Mouse (Mus musculus) stomach, embryonic 16.5 days (tissue): ENCODE measurements around the gene Oasl2. TPM values are rescaled to one million over a fixed set of nuclear protein-coding genes. Genes with fewer than 3 reads are reported as not detected.
A peak's percentile ranks its signal among the peaks of the same experiment; 100 is the strongest.
"Not testable (repeated sequence)": the region's sequence is repeated elsewhere in the genome, so short reads cannot be mapped to it uniquely, and the experiment has no call there.

Experiments used
- ATAC-seq: fragments of 200-750 bp; cut with Nextera tagmentation; 2 replicates; pipeline ENCODE4 v1.8.0; 2017; ENCODE audit warnings: moderate number of reproducible peaks, moderate TSS enrichment; ENCODE audit not compliant: insufficient read depth, low FRiP score
- H3K27ac ChIP-seq: fragments of 300-500 bp; sonication (generic); 2 replicates; pipeline ENCODE4 v1.5.1; 2014; ENCODE audit warnings: low read length
- H3K27me3 ChIP-seq: fragments of 300-500 bp; sonication (generic); 2 replicates; pipeline ENCODE4 v1.6.1; 2014; ENCODE audit warnings: low read length, control low read depth, mixed read lengths; ENCODE audit not compliant: control insufficient read depth, insufficient read depth
- H3K36me3 ChIP-seq: fragments of 300-500 bp; sonication (generic); 2 replicates; pipeline ENCODE4 v1.6.1; 2014; ENCODE audit warnings: low read length; ENCODE audit not compliant: control insufficient read depth, insufficient read depth
- H3K4me1 ChIP-seq: fragments of 300-500 bp; sonication (generic); 2 replicates; pipeline ENCODE4 v1.6.1; 2014; ENCODE audit warnings: low read length, control low read depth, mixed read lengths; ENCODE audit not compliant: control insufficient read depth, insufficient read depth
- H3K4me2 ChIP-seq: fragments of 300-500 bp; sonication (generic); 2 replicates; pipeline ENCODE4 v1.6.1; 2014; ENCODE audit warnings: low read depth, low read length, mixed read lengths
- H3K4me3 ChIP-seq: fragments of 300-500 bp; sonication (generic); replicated peaks from 2 replicates; pipeline ENCODE4 v1.5.1; 2014; ENCODE audit warnings: mild to moderate bottlenecking, low read length
- H3K9ac ChIP-seq: fragments of 300-500 bp; sonication (generic); 2 replicates; pipeline ENCODE4 v1.6.1; 2014; ENCODE audit warnings: low read length
- H3K9me3 ChIP-seq: fragments of 300-500 bp; sonication (generic); replicated peaks from 2 replicates; pipeline ENCODE4 v1.6.1; 2016; ENCODE audit warnings: low read length, control low read depth; ENCODE audit not compliant: control insufficient read depth
- WGBS: fragments of 180-500 bp; shearing (Covaris S2); extraction: QIAGEN DNeasy Blood & Tissue Kit; methylation state at CpG from one replicate; pipeline ENCODE4 v1.1.7; 2014; 5-methylcytosine and 5-hydroxymethylcytosine counted together
- polyA plus RNA-seq: library from polyadenylated mRNA; unstranded; fragments of >200 nt; fragmentation: Nextera tagmentation; extraction: Ambion mirVana; gene quantifications from 2 replicates; pipeline ENCODE4 v1.2.1, GENCODE M21; 2015

The Oasl2 gene
- polyA plus RNA-seq, 1 experiment from 2014 or later = 7.8 TPM

DNA sequence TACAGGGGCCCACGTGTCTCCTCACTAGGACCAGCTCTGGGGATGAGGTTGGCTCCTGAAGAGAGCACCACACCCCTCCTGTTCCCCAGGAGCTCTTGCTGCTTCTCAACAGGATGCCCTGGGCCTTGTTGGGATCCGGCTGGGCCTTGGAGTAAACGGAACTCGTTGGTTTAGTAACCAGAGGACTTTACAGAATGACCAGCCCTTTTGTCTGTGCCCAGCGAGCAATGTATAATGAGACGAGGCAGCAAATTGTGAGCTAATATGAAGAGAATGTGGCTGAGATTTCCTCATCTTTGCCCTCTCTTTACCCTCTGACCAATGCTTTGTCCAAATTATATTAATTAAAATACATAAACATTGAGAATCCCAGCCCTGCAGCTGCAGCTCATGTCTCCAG is 20.4 kb upstream of the Oasl2 start:
- no peak overlapping the region for H3K4me3 ChIP-seq
- H3K4me1 ChIP-seq = no peaks in the 10 kb centered on the region
- H3K36me3 ChIP-seq = no peaks in the 10 kb centered on the region
- H3K27me3 ChIP-seq = no peaks in the 10 kb centered on the region
- no peak overlapping the region for H3K9ac ChIP-seq
- no peak overlapping the region for H3K27ac ChIP-seq
- H3K9me3 ChIP-seq = no peaks in the 10 kb centered on the region
- no peak overlapping the region for H3K4me2 ChIP-seq
- 42% methylated on average over 6 of the region's 6 CpGs for WGBS
- no peak for ATAC-seq

- no peak overlapping the region for H3K27ac ChIP-seq
- 68% methylated on average over 7 of the region's 7 CpGs for WGBS
- H3K9me3 ChIP-seq = no peaks in the 10 kb centered on the region
- no peaks in the 10 kb centered on the region for H3K4me1 ChIP-seq
- no peak overlapping the region for H3K9ac ChIP-seq
- H3K4me3 ChIP-seq = no peak overlapping the region
- no peaks in the 10 kb centered on the region for H3K36me3 ChIP-seq
- no peak overlapping the region for H3K4me2 ChIP-seq
- no peak for ATAC-seq
- no peaks in the 10 kb centered on the region for H3K27me3 ChIP-seq
These were observed 19.2 kb upstream of the Oasl2 start for GRCm38 (mm10) chr5:114877487-114877886.

- Histone ChIP-seq H3K27ac (no peak overlapping the region), H3K27me3 (no peaks in the 10 kb centered on the region), H3K9ac (no peak overlapping the region), H3K36me3 (no peaks in the 10 kb centered on the region), H3K4me3 (no peak overlapping the region), H3K4me2 (no peak overlapping the region), H3K4me1 (no peaks in the 10 kb centered on the region), H3K9me3 (no peaks in the 10 kb centered on the region)
- ATAC-seq = no peak
- 41% methylated on average over 13 of the region's 13 CpGs for WGBS
These were observed 17.3 kb upstream of the Oasl2 start for GRCm38 (mm10) chr5:114879399-114879798.

DNA sequence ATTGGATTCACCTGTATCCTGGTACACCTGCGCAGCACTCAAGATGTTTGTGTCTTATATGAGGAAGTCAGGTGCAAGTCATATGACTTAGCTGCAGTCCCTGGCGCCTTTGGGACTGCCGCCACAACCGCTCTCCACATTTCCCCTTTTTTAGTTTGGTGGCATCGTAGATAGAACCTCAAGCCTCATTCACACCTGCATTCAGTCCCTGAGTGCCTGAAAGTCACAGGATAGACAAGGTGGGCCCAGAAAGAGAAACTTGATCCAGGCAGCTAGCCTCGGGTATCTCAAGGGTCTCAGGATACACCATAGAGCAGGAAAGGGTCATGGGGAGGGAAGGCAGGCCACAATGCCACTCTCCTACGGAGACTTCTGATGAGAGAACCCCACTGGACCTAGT is 14.4 kb upstream of the Oasl2 start:
- not testable (repeated sequence) for H3K27ac ChIP-seq, H3K27me3 ChIP-seq, H3K36me3 ChIP-seq, H3K4me3 ChIP-seq, H3K4me1 ChIP-seq, H3K9ac ChIP-seq, H3K4me2 ChIP-seq, ATAC-seq, H3K9me3 ChIP-seq
- WGBS = 77% methylated on average over 6 of the region's 7 CpGs

- H3K27ac ChIP-seq = no peak overlapping the region
- no peaks in the 10 kb centered on the region for H3K9me3 ChIP-seq
- 79% methylated on average over 11 of the region's 11 CpGs for WGBS
- no peak overlapping the region for H3K4me2 ChIP-seq
- H3K27me3 ChIP-seq = no peaks in the 10 kb centered on the region
- ATAC-seq = no peak
- no peaks in the 10 kb centered on the region for H3K4me1 ChIP-seq
- H3K9ac ChIP-seq = no peak overlapping the region
- H3K4me3 ChIP-seq = no peak overlapping the region
- no peaks in the 10 kb centered on the region for H3K36me3 ChIP-seq
These were observed 13.7 kb upstream of the Oasl2 start for GRCm38 (mm10) chr5:114883022-114883421.

DNA sequence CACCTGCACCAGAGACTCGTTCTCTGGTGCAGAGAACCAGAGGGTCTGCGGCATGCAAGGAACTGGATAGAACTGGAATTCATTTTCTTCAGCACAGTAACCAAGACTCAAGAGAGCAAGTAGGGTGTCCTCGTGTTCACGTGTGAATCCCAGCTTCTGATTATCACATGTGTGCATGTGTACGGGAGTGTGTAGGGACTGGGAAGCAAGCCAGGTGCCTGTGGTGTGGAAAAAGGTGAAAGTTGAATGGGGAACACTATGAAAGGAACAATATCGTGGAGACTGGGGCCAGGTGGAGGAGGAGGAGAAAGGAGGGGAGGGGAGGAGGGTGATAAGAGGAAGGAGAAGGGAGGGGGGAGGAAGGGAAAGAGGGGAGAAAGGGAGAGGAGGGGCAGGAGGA is 9.9 kb upstream of the Oasl2 start:
- Histone ChIP-seq H3K36me3 (no peaks in the 10 kb centered on the region), H3K4me2 (no peak overlapping the region), H3K27ac (no peak overlapping the region; the same call in 1 of the 2 replicates), H3K9ac (no peak overlapping the region), H3K4me1 (no peaks in the 10 kb centered on the region), H3K9me3 (no peaks in the 10 kb centered on the region), H3K4me3 (no peak overlapping the region), H3K27me3 (no peaks in the 10 kb centered on the region)
- ATAC-seq = no peak
- 64% methylated on average over 6 of the region's 6 CpGs for WGBS

GRCm38 (mm10) chr5:114888995-114889394 is 7.7 kb upstream of the Oasl2 start:
- Histone ChIP-seq H3K4me1 (no peaks in the 10 kb centered on the region), H3K4me2 (no peak overlapping the region), H3K36me3 (no peaks in the 10 kb centered on the region), H3K4me3 (no peak overlapping the region), H3K27me3 (no peaks in the 10 kb centered on the region), H3K9ac (no peak overlapping the region), H3K27ac (no peak overlapping the region), H3K9me3 (no peaks in the 10 kb centered on the region)
- 82% methylated on average over 2 of the region's 2 CpGs for WGBS
- no peak for ATAC-seq

- Histone ChIP-seq H3K9me3 (no peaks in the 10 kb centered on the region), H3K4me3 (no peak overlapping the region), H3K9ac (no peak overlapping the region), H3K27ac (no peak overlapping the region), H3K4me1 (peaks cover 8% of the 10 kb centered on the region; the same call in 1 of the 2 replicates), H3K27me3 (no peaks in the 10 kb centered on the region), H3K4me2 (no peak overlapping the region), H3K36me3 (no peaks in the 10 kb centered on the region)
- WGBS = 73% methylated on average over 4 of the region's 4 CpGs
- no peak for ATAC-seq
These were observed 1.2 kb upstream of the Oasl2 start for GRCm38 (mm10) chr5:114895542-114895941.

- Histone ChIP-seq H3K27ac (peak overlapping the region; percentile 53; the same call in 1 of the 2 replicates), H3K4me1 (peaks cover 8% of the 10 kb centered on the region; the same call in 1 of the 2 replicates), H3K4me3 (peak overlapping the region; percentile 38), H3K36me3 (no peaks in the 10 kb centered on the region), H3K9me3 (no peaks in the 10 kb centered on the region), H3K4me2 (peak overlapping the region; percentile 55), H3K27me3 (no peaks in the 10 kb centered on the region), H3K9ac (peak overlapping the region; percentile 62)
- ATAC-seq = peak; percentile 37; the same call in 1 of the 2 replicates
- 9% methylated on average over 7 of the region's 7 CpGs for WGBS
These were observed 648 bp downstream of the Oasl2 start for GRCm38 (mm10) chr5:114897374-114897793.

DNA sequence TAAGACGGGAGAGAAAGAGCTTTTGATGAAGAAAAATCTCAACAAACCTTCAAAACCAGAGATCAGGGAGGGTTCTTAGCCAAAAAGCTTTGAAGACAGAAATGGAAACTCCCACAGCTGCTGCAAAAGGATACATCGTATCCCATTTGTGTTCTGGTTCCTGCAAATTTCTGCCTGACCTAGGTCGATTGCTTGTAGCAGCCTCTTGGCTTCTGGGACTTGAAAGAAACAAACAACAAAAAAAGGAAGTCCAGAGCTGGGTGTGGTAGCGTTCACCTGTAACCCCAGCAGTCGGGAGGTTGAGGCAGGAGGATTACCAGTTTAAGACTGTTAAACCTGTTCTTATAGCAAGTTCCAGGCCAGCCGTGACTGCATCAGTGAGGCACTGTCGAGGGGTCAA is 2.1 kb downstream of the Oasl2 start:
- Histone ChIP-seq H3K9me3 (no peaks in the 10 kb centered on the region), H3K4me1 (peaks cover 8% of the 10 kb centered on the region; the same call in 1 of the 2 replicates), H3K4me3 (no peak overlapping the region), H3K36me3 (no peaks in the 10 kb centered on the region), H3K27me3 (no peaks in the 10 kb centered on the region), H3K27ac (no peak overlapping the region), H3K4me2 (no peak overlapping the region), H3K9ac (no peak overlapping the region)
- WGBS = 67% methylated on average over 7 of the region's 7 CpGs
- no peak for ATAC-seq
